Mouse (Mus musculus): ENCODE results near the gene Lrrc57.

Lrrc57 gene

GRCm38 (mm10) chr2:120608830-120609723 lies at the start of gene Lrrc57, which contains the start of gene Haus2:
Lrrc57 (minus strand) TSS chr2:120609520.
Haus2 (plus strand) TSS chr2:120609383.
- DNase-seq, result peak; percentile 93

GRCm38 (mm10) chr2:120658486-120658885 lies 49.2 kb upstream of the Lrrc57 start:
- no peak for DNase-seq

- DNase-seq, result no peak
These were observed 47.4 kb upstream of the Lrrc57 start for GRCm38 (mm10) chr2:120656711-120657110.

DNA sequence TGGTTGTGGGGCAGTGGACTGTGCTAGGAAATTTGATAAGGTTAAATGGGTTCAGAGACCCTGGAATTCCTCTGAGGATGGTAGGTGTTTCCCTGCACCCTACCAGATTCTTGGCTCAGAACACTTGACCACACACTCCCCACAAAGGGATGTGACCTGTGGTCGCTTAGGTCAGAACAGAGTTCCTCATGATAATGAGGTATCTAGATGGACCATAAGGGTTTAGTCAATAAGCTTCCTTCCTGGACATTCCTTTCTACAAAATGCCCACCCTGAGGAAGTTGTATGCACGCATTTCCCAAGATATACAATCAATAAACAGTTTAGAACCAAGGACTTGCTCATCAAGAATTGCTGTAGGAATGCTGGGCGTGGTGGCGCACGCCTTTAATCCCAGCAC lies 46.6 kb upstream of the Lrrc57 start:
- DNase-seq, result no peak

DNA sequence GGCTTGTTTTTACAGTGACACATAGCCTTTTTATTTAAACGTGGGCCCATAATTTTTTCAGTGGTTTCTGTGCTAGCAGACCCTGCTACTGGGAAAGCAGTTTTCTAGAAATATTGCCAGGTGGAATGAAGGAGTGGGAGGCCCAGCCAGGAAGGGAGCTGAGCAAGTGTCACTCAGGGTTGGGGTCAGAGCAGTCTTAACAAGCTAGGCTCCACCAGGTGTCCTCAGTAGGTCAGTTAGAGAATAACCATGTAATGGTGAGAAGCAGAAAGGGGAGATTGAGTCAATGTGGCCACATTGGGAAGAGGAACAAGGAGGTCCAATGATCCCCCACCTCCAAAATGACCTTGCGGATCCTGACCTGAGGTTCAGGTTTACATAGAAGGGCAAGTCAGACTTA lies 45.4 kb upstream of the Lrrc57 start:
- no peak for DNase-seq

DNA sequence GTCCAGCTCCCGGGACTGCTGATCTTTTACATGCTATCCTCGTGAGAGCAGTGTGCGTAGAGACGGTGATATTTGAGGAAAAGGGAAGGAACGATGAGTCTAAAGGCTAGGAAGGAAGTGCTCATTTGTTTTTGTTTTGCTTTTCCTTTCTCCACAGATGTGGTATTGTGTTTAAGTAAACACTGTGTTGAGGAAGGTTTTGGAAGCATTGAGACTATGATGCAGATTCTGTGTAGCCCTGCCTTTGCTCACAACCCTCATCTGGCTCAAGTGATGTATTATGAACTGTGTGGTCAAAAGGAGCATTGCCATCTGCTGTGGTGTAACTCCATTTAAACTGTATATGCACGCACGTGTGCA lies 43.6 kb upstream of the Lrrc57 start:
- no peak for DNase-seq

DNA sequence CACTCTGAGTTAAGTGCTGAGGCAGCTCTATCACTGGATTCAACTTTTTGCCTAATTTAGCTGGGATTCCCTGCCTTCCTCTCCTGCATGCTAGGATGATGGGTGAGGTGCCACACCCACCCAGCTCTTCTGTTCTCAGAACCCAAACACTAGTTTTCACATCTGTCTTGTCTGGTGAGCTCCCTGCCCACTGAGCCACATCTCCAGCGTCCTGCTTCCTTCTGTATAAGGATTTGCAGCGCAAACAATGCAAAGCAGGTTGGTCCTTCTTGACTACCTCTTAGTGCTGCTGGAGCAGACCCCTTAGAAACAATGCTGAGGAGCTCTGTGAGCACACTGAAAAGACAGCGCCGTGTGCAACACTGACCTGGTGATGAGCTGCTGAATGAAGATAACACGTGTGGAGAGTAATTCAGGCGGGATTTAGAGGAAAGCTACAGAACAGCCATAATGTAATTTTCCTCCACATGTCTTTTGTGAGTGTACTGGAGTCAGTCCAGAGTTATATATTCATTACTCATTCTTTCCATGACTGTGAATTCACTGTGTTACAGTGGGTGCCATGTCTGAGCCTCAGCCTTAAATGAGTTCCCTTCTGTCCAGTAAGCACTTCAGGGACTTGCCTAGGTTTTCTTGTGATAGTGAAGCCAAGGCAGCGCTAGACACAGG lies 43.1 kb upstream of the Lrrc57 start:
- no peak for DNase-seq

DNA sequence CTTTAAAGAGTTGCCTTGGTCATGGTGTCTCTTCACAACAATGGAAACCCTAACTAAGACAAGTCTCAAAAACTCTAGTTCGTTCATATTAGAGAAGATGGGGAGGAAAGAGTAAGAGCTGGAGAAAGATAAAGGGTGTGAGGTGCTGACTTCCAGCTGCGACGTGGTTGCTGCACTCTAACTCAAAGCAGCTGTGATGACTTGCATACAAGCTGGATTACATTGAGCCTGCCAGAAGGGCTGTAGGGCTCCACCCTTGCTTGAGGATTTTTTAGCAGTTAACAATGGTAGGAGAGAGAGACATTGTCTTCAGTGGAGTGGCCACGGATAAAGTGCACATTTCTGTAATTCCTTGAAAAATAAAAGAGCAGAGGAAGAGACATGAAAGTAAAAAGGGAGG lies 37.5 kb upstream of the Lrrc57 start:
- DNase-seq, result no peak

DNA sequence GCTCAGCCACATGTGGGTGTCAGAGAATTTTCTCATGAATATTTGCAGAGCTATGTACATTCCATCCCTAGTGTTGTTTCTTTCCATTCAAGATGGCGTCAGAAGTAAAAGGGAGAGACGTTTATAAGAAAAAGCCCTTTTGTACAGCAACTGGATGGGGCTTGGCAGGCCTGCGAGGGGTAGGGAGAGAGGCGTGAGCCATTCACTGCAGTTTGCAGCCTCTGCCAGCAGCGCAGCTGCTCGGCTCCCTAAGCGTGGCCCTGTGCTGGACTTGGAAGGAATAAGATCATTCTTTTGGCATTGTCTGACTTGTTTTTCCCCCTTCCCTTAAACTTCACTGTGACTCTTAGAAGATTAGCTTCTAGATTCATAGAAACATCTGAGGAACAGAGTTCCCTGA lies 34.5 kb upstream of the Lrrc57 start:
- DNase-seq, result no peak

- DNase-seq, result no peak
These were observed 31.5 kb upstream of the Lrrc57 start for GRCm38 (mm10) chr2:120640835-120641234.

- no peak for DNase-seq
These were observed 22.6 kb upstream of the Lrrc57 start for GRCm38 (mm10) chr2:120631957-120632356.

- DNase-seq, result no peak
These were observed 22.2 kb upstream of the Lrrc57 start for GRCm38 (mm10) chr2:120631521-120631920.

DNA sequence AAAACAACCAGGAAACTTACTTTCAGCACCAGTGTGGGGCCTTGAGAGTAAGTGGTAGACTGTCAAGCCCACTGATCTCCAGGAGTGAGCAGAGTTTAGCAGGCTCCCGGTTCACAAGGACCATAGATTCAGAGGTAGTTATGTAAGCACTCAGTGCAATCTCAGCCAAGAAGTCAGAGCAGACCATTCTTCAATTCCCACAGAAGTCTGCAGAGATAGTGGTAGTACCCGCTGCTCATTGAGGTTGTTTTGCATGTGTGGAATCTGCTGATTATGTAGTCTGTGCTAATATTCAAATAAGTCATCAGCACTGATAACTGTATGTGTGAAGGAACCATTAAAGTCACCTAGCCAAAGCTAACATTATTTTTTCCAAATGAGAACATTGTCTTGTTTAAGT lies 21.3 kb upstream of the Lrrc57 start:
- no peak for DNase-seq

DNA sequence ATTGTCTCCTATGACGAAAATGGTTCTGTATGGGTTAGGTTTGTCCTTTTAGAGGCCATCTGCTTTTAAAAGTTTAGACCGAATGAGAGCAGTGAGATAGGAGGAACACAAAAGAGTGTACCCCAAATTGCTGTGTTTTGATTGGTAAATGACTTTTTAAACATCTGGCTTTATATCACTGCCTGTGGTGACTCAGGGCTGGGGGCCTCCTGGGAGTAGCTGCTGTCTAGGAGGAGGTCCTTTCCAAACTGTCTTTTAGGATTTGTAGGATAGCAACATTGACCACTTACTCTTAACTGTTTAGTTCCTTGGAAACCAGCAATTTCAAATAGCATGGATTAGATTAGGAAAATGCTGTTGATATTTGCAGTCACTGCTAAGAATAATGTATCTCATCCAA lies 20.9 kb upstream of the Lrrc57 start:
- DNase-seq, result no peak

DNA sequence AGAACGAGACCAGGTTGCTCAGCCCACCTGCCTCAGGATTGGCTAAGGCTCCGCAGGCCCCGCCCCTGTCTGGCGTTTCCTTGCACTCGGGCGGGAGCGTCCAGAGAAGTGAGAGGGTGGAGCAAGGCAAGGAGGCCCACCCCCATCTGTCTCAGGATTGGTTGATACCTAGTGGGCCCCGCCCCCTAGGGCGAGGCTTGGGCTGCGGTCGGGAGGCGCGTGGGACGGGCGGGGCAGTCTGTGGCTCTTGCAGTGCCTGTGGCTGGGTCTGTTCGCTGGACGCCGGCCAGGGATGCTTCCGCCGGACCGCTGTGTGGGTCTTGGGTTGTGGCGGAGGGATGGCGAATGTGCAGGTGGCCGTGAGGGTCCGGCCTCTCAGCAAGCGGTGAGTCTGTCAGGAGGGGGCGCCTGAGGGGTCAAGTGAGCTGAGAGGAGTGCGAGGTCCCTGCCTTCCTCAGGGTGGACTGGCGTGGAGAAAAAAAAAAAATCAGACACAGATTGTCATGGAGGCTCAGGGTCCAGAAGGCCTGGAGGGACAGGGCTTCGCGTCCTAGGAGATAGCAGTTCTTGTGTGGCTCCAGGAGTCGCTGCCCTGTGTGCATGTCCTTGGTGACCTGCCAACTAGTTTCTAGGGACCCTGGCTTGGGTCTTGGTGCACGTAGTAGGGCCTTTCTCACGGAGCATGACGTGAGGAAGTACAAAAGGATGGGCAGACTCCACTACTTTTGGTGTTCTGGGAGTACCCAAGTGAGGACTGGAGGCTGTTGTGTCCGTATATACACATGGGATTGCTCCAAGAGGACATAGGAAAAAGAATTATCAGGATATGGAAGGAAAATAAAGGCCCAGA lies 19.8 kb upstream of the Lrrc57 start, which contains the start of gene Stard9:
TSS of gene Stard9 (plus strand) at position 236 of the 850 bp plus-strand sequence.
- peak; percentile 99 for DNase-seq

GRCm38 (mm10) chr2:120628076-120628865 lies 19.0 kb upstream of the Lrrc57 start:
- no peak for DNase-seq

DNA sequence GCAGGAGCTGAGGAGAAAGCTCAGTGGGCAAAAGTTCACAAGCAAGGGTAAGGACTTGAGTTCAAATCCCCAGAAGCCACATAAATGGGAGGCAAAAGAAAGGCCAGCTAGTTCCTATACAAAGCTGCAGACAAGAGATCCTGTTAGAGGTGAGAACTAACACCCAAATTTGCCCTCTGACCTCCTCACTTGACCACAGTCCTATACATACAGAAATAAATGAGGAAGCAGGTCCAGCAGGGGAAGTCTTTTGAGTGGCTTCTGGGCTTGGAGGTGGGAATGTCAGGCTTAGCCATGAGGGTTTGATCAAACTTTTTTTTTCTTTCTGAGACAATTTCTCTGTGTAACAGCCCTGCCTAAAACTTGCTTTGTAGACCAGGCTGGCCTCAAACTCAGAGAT lies 13.6 kb upstream of the Lrrc57 start:
- DNase-seq, result no peak

DNA sequence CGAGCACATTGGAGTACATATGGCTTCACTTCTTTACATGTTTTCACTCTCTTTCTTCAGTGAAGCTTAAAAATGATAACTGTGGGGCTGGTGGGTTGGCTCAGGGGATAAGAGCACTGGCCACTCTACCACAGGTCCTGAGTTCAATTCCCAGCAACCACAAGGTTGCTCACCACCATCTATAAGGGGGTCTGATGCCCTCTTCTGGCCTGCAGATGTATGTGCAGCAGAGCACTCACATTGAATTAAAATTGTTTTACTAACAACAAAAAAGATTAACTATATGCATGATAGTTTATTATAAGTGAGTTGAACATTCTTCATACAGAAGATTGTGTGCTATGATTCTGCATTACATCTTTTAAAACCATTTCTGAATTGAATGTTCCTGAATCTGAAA lies 10.2 kb upstream of the Lrrc57 start:
- DNase-seq, result no peak

DNA sequence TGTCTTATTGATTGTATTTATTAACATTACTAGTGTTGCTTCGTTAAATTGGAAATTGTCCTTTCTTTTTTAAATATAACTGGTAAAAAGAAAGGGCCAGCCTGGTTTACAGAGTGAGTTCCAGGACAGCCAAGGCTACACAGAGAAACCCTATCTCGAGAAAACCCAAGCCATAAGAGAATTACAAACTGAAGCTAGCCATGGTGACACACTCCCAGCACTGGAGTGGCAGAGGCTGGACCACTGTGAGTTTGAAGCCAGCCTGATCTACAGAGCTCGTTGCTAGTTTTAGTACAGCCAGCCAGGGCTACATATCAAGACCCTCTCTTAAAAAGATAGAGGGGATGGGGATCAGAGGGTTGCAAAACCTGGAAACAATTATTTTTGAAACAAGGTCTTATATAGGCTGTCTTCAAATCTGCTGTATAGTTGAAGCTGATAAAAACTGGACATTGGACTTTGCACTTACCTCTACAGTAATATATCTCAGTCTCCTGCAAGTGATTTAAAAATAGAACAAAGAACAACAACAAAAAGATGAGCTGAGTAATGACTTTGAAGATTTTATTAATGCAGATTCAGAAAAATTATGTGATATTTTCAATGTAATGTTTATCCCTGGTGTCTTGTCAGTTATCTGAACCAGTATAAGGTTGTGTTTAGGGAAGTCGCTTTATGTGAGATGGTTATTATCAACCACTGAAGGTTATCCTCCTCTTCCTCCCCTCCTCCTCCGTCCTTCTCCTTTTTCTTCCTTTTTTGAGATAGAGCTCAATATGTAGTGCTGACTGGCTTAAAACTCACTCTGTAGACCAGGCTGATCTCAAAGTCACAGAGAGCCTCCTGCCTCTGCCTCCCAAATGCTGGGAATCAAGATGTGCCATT lies 7.2 kb upstream of the Lrrc57 start:
- no peak for DNase-seq

DNA sequence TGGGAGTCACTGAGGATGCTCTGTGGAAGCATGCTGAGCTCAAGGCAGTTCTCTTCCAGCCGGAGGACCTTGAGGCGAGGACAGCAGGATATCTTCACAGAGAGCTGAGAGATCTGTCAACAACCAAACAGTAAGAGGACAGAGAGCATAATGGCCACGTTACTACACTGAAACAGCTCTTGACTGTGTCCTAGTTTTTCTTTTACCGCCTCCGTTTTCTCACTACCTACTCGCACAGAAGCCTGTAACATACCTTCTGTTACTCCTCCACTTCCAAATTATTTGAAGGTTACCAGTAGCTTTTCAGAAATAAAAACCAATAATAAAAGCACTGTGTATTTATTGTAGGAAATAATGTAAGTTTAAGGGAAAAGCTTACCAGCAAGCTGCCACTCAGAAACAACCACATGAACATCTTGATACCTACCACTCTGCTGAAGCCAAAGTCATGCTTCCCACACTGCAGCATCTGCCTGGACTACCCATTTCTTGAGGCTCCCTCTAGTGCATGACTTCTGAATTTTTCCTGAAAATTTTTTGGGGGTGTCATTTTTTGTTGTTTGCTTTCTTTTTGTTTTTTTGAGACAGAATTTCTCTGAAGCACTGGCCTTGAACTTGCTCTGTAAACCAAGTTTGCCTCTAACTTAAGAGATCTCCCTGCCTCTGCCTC lies 3.2 kb downstream of the Lrrc57 start:
- peak; percentile 16 for DNase-seq

- no peak for DNase-seq
These were observed 9.8 kb downstream of the Lrrc57 start for GRCm38 (mm10) chr2:120599506-120599905.

All from retina, postnatal 1 day (tissue).